Mouse (Mus musculus) ovary, postnatal 14 days (tissue): ENCODE measurements at regions not wholly inside any gene's neighbourhood (a gene's known extent, or its start where the extent isn't known, plus 50 kb on each side); places are given as distances from the start of the nearest gene placed in this dataset.
A peak's percentile ranks its signal among the peaks of the same experiment; 100 is the strongest.

Experiments used
- DNase-seq: peaks from one replicate; pipeline ENCODE4 v3.0.0; 2022; ENCODE audit warnings: low spot score

- no peak for DNase-seq
These were observed 141.1 kb upstream of the Cops8 start for GRCm38 (mm10) chr1:90461699-90462098.

GRCm38 (mm10) chr1:90463302-90463701, 139.5 kb upstream of the Cops8 start:
- no peak for DNase-seq

GRCm38 (mm10) chr1:90467646-90468045, 135.1 kb upstream of the Cops8 start:
- no peak for DNase-seq

- no peak for DNase-seq
These were observed 131.8 kb upstream of the Cops8 start for GRCm38 (mm10) chr1:90470996-90471395.

GRCm38 (mm10) chr1:90471806-90472205, 131.0 kb upstream of the Cops8 start:
- DNase-seq = no peak

- no peak for DNase-seq
These were observed 127.5 kb upstream of the Cops8 start for GRCm38 (mm10) chr1:90475060-90475813.

DNA sequence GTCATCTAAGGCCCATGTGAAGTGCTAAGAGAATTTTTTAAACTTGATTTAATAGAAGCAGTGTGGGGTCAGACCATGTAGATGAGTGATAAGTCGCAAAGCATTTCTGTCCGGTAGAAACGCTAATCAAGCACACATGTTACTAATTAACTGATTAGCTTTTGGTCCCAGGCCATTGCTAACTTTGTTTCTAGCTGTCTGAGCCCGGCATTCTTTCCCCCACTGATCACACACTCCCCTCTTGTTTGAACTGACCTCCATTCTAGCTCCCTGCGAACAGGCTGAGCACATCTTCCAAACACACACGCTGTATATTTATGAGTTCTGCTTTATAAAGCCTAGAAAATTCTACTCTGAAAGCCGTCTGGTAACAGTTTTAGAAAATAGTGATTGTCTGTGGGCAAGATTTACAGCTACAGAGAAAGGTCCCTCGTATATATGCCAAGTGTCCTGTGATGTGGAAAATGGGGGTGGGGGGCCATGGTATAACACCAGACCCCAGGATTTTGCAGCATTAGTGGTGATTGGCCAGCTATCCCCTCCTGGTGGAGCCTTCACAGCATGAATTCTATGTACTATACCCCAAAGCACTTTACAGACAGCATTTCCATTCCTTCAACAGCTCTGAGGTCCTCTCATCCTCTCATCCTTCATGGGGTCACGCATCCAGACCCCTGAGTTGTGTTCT, 126.1 kb upstream of the Cops8 start:
- DNase-seq = no peak

DNA sequence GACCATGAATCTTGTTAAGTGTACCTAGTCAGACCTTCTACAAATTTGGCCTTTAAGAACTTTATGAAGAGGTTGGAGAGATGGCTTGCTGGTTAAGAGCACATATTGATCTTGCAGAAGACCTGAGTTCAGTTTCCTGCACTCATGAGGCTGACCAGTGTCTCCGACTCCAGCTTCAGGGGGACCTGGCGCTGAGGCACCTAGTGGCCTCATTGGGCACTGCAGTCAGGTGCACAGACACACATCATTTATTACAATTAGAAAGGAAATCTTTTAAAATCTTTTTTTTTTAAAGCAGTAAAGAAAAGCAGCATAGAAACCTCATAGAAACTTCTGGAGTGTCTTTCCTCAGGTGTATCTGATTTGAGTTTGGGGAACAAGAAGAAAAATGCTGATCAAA, 123.9 kb upstream of the Cops8 start:
- no peak for DNase-seq

DNA sequence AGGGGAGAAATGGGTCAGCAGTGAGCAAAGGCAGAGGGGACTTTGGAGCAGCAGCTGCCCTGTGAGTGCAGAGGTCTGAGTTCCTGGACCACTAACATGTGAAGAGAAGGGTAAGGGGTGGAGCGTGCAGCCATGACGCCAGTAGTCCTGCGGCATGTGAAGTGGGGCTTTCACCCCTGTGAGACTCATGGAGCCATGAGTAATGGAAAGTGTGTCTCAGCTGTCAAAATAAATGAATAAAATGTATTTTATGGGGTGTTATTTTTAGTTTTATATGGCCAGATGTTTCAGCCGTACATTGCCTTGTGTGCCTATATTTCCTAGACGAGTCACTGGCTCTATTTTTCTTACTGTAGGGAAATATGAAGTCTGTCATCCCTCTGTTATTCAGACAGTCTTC, 121.5 kb upstream of the Cops8 start:
- no peak for DNase-seq

GRCm38 (mm10) chr1:90481708-90482107, 121.1 kb upstream of the Cops8 start:
- no peak for DNase-seq

DNA sequence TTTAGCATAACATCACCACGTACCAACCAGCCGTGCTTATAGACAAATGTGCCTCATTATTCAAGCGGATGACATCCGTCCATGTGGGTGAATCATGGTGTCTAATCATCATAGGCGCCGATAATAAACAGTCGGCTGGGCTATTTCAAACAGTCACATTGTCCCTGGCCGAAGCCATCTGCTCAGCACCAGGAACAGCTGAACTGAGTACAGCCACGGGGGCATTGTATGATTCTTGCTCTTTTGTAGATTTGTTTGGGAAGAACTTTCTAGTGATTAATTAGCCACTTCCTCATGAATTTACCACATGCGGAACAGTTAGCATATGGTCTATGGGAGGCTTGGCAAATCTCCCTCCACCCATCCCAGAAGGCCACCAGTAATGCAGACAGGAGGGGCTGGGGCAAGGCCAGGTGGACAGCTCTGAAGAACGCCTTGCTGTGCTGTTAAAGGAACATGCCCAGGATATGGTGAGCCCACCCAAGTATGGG, 116.4 kb upstream of the Cops8 start:
- no peak for DNase-seq

DNA sequence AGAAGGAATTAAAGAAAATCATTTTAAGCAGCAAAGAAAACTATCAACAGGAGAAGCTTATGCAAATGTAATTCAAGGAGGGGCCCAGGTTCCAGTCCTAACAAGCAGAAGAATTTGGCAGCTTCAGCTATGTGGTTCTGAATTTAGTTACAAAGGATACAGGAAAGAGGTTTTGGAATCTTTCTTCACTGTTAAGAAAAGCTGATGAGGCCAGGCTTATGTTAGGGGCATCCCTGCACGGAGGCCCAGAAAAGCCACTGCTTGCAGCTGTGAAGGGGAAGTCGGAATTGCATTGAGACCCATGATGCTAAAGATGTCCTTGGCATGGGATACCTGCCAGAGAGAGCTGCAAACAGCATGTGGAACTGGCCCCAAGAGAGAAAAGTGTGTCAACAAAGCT, 114.9 kb upstream of the Cops8 start:
- DNase-seq = no peak

- no peak for DNase-seq
These were observed 113.8 kb upstream of the Cops8 start for GRCm38 (mm10) chr1:90488991-90489390.

DNA sequence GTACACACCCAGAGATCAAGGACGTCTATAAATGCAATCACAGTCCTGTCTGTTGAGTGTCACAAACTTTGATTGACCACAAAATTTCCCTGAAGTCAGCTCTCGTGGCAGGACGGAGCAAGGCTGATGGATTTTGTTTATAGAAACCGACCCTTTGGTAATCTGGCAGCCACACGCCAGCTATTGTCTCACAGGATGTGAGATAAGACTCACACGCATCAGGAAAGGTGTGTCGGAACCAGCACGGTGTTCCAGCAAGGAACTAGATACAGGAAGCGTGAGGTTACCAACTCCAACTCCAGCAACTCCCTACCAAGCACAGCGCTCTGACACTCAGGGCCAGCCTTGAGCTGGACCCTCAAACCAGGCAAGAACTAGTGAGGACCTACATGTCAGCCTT, 112.4 kb upstream of the Cops8 start:
- no peak for DNase-seq

DNA sequence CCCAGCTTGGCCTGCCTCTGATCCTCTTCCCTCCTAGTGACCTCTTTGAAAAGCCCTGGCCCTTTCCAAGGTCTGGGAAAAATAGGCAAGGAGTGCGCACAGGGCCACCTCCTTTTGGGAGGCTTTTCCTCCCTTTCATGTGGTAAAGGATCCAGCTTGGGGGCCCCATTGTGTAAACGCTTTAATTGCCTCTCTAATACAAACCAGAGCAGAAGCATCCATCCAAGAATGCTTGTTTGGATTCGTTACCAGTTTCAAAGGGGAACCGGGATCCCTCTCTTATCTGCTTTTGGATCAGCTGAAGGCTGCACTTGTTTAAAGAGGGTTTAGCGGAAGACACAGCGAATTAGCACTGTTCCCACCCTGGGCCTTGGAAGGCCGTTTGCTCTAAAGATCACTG, 109.3 kb upstream of the Cops8 start:
- DNase-seq = no peak

DNA sequence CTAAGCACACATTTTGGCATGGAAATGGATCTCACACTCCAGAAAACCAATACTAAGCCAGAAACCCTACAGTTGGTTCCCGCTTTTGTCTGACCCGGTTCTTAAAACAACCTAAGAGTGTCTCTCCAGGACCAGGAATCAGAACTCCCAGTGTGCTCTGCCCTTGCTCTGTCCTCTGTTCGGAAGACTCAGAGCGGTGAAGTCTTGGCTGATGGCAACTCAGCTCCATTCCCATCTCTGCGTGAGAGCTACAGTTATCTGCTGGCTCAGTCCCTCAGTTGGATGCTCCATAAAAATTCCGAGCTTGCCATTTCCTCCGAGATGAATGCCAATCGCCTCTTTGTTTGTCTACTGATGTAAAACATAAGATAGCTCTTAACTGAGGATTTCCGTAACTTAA, 107.6 kb upstream of the Cops8 start:
- no peak for DNase-seq

- DNase-seq = peak; percentile 32
These were observed 105.2 kb upstream of the Cops8 start for GRCm38 (mm10) chr1:90497568-90497967.

- DNase-seq = no peak
These were observed 101.4 kb upstream of the Cops8 start for GRCm38 (mm10) chr1:90501373-90501772.

- no peak for DNase-seq
These were observed 100.4 kb upstream of the Cops8 start for GRCm38 (mm10) chr1:90502371-90502770.

DNA sequence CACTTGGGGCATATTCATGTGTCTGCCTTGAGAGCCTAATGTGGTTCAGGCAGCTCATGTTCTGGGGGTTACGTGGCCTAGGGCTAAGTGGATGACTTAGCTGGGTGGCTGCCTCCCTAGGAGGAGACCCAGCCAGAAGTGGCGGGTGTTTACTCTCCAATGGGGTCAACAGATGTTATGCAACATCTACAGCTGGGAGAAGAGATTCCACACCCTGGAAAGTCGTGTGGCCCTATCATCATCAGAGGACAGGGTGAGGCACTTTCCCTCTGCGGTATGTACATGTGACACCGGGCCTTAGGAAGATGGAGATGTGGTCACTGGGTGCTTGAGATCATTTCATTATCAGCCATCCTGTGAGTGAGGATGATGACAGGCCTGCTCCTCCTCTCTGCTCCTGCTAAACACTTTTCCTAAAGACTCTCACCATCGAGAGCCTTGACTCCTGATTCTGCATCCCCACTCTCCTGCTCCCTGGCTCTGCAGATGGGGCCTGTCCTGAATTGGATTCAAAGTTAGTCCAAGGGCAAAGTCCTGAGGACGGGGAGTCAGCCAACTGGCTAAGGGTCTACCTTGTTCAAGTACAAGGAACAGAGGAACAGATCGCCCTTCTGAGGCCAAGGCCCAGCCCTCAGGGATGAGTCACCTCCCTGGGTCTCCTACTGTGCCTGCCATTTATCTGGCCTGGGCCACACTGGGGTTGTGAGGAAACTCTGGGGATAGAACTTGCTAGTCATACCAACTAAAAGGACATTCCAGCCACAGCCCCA, 99.8 kb upstream of the Cops8 start:
- DNase-seq = no peak

- no peak for DNase-seq
These were observed 98.1 kb upstream of the Cops8 start for GRCm38 (mm10) chr1:90504583-90505080.

- no peak for DNase-seq
These were observed 97.2 kb upstream of the Cops8 start for GRCm38 (mm10) chr1:90505599-90505998.

DNA sequence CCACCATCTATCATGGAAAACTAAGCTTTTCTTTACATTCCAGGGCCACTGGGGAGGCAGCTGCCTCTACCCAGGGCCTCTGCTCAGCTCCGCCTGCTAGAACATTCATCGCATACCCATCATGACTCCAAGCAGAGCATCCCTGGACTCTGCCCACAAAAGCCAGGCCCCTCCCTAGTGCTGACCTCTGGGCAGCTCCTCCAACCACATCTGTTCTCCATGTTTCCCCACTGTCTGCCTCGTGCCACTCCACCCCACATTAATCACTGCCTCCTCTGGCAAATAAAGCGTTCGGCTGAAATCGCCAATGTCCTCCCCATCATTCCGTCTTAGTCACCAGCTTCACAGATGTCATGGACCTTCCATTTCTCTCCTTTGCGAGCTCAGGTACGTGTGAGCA, 96.2 kb upstream of the Cops8 start:
- DNase-seq = no peak
